Mouse (Mus musculus) frontal cortex, postnatal 25 days (tissue): ENCODE measurements at regions not wholly inside any gene's neighbourhood (a gene's known extent, or its start where the extent isn't known, plus 50 kb on each side); places are given as distances from the start of the nearest gene placed in this dataset.

ENCODE experiments used
- DNase-seq, 2 experiments: peaks; one replicate each; pipeline ENCODE4 v3.0.0; 2022; ENCODE audit warnings: low spot score in 2 of 2

DNA sequence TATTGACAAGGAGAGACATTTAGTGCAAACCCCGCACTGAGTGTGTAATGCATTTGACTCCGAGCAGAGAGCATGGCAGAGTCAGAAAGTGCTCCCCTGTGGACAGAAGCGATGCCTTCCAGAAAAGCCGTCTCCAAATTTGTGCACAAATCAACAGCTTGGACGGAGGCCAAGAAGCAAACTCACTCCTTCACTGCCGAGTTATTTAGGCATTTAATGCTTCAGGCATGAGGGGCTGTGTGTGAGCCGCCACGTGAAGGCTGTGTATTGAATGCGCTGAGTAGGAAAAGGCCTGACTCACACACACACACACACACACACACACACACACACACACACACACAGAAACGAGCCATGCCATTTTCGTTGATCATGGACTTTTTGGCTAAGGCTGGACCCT lies 453.7 kb downstream of the Cd83 start:
- peak in 1 of 2 experiments; percentile 38 for DNase-seq

DNA sequence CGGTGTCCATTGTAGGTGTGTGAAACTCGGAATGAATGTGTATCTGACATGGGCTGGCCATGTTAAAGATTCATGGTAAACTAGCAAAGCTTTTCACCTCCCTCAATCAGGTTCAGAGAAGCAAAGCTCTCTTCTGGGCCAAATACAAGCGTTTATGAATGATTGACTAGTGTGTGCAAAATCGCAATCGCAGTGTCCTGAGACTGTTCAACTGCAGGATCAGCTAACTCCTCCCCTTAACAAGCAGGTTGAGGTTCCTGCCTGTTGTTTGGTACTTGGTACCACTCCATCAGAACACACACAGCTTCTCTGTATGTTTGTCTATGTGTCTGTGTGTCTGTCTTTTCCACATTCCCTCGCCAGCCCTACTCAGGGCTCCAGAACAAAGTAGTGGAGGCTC lies 458.6 kb downstream of the Cd83 start:
- DNase-seq: no peak

DNA sequence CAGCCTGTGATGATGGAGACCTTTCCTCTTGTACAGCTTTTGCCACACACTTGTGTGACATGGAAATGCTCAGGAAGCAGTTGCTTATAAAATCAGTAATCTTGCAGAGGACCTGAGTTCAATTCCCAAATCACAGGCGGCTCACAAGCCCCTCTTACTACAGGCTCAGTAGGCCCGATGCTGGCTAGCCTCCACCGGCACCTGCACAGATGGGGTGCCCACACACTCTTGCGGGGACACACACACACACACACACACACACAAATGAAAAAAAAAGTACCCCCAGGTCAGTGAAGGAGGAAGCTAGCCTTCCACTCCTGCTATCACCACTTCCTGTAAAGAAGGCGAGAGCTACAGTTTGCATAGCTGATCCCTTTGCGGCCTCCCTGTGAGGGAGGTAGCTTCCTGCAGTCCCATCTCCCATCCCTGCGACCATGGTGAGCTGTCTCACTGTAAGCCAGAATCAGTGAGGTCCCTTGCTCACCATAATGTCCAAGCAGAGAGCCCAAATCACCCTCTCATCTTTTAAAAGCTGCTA lies 462.2 kb downstream of the Cd83 start:
- no peak for DNase-seq

DNA sequence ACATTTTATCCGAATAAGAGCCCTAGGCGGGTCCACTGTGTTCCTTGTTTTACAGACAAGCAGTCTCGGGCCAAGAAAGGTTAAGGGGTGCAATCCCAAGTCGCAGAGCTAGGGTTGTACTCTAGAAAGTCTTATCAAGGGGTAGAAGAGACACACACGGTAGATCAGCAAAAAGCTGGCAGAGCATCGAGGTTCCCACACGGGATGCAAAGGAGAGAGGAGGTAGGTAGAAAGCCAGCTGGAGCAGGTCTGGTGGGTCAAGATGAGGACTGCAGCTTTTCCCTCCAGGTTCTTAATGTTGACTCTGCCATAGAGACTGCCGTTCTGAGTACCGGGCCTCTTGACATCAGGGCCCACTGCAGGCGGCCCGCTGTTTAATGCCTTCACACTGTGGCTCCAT lies 463.3 kb downstream of the Cd83 start:
- DNase-seq: no peak

DNA sequence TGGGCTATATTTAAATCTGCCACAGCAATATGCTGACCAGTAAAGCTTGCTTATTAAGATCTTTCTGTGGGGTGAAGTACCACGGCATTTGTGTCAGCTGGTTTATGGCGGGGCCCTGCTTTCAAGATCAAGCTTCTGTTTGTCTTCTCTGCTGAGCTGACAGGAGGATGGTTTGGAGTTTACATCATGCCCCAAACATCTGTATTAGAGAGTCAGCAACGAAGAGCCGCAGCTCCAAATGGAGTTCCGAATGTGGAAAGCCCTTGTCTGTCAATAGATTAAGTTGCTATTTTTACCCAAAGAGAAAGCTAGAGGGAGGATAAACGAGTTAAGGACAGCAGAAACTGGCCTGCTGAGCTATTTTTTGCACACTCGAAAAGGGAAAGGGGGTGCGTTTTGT lies 463.8 kb downstream of the Cd83 start:
- DNase-seq: no peak

DNA sequence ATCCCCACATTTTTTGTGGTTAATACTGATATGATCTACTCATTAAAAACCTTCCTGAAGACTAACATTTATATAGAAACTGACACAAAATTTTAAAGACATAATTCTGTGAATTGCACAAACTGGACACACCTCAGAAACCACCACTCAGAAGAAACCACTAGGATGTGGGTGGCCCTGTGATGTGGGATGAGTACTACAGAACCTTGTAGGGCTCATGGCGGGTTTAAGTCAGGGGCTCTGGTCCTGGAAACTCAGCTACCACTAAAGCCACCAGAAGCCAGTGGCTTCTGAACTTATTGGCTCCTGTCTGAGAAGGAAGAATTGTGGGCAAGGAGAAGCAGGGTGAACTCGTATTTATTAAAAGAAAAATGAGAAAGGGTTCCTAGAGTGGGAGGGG lies 464.5 kb downstream of the Cd83 start:
- DNase-seq: no peak

DNA sequence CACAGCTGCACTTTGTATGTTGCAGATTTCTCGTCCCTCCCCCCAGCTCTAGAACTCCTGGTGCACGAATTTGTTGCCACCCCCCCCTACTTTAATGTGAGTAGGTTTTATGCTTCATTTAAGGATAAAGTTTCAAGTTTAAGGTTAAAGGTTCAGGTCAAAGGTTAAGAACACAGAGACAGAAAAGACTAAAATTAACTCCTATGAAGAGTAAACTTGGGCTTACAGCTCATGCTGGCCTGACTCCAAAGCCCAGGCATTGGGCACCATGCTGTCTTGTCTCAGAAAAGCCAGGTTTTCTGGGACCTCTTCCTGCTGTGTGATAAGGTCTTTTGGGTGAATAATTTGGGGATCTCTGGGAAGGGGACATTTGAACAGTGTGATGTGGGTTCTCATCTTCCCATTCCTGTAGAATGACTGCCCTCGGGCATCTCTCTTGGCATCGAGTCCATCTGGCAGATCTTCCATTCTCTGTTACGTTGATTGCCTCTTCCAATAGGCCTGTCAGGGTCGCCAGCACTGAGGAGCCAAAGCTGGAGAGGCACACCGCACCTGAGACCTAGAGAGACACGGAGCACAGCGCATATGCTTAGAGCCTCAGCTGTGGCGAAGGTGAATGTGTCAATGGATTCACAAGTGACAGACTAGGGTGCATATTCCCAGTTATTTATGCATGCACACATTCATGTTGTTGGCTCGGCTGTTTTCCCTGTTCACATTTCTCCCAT lies 466.1 kb downstream of the Cd83 start:
- no peak for DNase-seq

DNA sequence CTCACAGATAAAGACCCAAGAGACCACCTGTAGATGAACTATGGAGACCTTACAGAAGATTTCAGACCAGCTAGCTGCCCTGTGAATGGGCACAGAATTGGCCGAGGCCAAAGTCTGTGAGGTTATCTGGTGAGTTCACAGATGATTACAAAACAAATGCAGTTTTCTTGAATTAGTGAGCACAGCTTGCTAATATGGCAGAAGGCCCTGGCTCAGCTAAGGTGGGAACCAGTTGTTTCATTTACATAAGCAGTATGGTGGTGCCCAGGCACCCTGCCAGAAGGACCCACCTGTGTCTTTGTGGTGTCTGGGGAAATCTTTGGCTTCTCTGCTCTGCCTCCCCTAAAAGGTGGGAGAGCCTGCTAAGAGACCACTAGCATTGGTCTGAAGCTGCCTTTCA lies 466.9 kb downstream of the Cd83 start:
- no peak for DNase-seq

DNA sequence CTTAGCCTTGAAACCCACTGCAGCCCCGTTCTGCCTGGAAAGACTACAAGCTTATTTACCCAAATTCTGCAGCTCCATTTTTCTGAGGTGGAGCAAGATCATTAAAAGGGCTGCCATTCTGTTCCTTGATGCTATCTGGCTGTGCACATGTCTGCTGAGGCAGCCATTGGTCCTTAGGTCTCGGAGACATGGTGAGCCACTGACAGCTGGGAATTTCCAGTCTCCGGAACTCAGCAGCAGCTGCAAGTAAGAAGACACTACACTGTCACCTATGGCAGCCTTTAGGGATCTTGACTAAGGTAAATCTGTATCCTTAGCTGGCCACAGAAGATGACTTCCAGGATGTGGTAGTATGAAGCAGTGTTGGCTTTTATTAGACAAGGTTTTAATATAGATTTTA lies 467.9 kb downstream of the Cd83 start:
- no peak for DNase-seq

DNA sequence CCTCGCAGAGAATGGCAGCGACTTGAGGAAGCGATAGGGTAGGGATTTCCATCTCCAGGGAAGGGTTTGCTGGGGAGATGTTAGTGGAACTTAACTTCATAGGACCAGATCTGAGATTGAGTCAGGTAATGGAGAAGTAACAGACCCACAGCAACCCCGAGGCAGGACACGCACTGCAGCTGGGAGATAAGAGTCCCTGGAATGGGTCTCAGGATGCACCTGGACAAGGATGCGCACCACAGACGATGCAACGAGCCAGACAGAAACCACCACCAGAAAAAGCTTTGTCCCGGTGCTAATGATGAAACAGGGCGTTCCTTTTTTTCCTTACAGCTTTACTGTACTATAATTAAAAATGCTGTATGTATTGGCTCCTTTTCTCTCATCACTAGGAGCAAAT lies 470.9 kb upstream of the Jarid2 start:
- DNase-seq: no peak

DNA sequence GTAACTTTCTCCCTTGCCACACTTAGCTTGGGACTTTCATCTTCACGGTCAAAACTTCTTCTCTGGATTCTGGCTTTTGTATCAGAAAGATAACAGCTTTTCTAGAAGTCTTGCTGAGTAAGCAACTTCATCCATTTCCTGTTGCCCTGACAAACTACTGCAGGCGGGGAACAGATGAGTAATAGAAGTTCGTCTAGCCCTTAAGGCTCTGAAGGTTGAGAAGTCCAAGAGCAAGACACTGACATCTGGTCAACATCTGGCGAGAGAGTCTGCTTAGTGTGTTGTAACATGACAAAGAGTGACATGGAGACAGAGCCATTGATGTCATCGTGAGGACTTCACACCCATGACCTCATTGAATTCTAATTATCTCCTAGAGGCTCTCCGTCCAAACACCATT lies 469.2 kb upstream of the Jarid2 start:
- no peak for DNase-seq

DNA sequence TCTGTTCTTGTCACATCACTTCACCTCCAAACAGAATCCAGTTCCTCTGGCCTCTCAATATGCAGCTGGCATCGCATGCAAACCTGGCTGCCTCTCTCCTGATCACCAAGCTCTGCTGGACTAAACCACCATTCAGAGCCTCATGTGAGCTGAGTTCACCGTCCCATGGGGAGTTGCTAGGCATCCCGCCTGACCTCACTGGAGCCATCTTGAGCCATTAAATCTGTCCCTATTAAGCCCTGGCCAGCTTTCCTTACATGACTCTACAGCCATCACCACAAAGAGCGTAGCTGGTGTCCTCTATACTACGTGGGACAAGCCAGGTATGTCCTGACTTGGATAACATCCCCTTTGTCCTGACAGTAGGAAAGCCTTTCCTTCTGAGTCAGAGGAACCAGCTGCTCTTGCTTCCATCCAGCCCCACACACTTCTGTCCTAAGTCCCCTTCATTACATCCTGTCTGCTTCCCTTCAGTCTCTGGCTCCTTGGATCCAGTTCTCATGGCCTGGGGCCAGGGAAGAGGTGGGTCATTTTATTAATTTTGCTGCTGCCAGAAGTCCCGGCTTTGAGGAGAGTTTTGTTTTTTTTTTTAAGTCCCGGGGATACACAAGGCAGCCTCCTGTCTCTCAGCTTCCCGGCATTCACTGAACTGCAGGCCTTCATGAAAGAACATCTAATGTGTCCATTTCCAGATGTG lies 468.5 kb upstream of the Jarid2 start:
- DNase-seq: no peak

DNA sequence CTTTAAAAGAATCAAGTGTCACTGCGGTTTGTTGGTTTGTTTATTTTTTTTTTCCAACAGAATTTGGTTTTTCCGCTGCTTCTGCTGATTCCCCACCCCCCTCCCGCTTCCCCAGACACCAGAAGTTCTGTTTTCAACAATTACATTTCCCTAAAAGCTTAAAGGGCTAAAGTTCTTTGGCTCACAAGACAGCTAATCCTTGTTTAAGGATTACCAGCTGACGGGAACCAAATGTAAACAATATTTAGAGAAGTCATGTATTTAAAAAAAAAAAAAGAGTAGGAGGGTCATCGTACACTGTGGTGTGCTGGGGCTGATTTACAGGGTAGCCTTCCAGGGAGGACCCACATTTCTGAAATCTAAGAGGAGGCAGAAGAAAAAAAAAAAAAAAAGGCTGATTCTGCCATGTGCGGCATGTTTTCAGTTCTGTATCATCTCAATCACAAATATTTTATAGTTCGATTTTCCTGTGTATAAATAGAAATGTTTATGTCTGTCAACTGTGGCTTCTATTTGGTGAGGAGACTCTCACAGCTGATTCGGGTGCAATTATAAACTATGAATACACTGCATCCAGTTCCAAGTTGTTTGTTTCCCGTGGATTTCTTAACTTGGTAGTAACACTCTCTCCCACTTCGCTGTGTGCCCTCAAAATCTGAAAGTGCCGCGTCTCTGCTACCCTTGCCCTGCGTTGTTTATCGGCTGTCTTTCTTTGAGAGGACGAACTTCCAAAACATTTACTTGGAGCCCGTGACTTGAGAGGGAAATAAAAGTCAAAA lies 456.3 kb upstream of the Jarid2 start:
- no peak for DNase-seq

DNA sequence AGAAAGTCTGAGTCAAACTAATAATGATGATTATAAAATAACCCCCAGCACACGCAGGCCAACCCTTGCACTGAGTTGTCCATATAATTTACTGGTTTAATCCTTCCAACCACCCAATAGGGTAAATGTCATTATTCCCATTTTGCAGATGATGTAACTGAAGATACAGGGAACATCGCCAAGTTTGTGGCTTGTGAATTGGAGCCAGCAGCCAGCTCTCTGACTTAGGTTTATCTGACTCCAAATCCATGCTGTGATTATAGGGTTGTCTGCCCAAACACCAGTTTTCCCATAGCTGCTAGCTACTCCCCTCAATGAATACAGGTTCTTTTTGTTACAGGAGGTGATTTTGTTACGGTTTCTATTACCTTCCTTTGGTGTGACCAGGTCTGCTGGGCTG lies 451.3 kb upstream of the Jarid2 start:
- no peak for DNase-seq

DNA sequence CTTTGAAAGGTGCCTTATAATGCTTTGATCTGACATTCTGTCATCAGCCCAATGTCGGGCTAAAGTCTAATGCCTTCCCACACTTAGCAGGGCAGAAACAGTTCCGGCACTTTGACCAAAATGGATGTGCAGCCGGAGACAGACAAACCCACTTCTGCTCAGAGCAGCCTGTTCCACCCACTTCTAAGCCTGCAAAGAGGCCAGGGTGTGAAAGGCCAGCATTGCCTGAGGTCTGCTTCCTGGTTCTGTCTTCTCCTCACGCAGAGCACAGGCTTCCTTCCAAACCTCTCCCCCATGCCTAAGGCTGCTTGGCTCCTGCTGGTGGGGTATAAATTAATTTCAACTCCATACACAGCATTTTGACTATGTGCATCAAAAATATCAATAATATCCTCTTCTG lies 450.2 kb upstream of the Jarid2 start:
- DNase-seq: no peak

DNA sequence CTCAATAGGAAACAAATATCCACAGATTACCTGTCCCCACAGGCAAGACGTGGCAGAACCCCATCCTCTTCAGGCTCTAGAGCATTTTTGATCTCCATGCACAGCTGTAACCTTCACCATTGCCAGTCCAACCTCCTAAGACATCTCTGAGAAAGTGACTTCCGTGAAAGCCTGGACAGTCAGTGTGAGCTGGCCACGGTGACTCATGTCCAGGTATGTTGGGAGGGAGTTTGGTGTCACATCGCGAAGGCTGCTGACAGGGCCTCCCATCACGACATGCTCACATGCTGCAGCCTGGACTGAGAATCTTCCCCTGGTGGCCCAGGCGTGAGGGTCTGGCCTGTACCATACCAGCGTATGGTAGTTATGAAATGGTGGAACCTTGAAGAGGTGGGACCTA lies 449.0 kb upstream of the Jarid2 start:
- DNase-seq: no peak

DNA sequence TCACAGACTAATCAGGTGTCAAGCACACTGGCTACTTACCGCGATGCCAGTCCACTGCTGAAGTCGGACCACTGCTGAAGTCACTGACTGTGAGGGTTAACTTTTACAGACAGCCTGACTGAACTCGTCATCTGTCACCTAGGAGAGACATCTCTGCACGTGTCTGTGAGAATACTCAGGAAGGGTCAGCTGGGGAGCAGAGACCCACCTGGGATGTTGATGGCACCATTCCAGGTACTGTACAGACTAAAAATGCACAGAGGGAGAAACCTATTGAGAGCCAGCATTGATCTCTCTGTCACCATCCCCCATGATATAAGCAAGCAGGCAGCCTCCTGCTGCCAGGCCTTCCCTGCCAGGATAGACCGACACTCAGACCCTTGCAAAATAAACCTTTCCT lies 447.5 kb upstream of the Jarid2 start:
- DNase-seq: no peak

DNA sequence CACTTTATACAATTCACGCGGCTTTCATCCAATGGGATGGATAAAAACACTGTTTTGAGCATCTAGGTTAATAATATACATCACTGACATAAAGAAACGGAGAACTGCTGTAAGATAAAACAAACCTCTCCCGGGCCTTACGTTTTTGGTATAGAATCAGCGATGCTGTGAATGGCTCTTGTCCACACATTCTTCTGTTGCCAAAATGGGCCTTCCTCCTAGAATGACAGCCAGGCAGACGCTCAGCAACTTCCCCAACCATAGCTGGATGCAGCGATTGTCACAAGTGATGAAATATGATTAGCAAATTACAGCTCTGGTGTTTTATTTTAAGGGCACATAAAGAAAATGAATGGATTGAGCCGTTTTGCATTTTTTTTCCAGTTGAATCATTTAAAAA lies 447.0 kb upstream of the Jarid2 start:
- no peak for DNase-seq

DNA sequence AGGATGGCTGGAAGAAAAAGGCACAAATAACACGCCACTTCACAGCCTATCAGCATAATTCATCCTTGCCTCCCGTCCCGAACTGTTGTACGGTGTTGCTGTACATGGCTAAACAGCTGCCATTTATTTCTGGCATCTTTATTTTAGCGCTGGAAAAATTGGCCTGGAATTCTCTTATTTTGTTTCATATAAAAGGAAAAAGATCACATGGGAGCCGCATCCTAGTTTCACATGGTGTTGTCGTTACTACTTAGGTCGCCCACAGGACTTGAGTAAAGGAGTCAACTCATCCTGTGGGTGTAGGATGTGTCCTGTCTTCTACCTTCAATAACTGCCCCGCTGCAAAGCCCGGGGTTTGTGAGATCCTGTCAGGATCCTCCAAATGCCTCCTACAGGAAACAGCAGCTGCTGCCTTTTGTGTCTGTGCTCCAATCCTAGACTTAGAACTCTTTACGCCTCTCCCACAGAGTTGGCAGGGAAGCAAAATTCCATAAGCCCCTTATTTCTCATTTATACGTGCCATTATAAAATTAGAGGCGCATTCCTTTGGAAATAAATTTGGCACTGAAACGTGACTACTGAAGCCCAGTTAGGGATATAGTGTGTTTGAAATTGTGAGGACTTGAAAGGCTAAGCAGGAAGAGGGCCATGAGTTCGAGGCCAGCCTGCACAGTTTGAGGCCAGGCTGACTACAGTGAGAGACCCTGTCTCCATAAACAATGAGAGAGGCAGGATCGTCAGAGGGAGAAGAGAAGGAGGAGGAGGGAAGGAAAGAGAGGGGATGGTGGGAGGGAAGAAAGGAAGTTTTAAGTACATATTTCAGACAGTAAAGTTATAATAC lies 446.3 kb upstream of the Jarid2 start:
- peak in 1 of 2 experiments; percentile 43 for DNase-seq

DNA sequence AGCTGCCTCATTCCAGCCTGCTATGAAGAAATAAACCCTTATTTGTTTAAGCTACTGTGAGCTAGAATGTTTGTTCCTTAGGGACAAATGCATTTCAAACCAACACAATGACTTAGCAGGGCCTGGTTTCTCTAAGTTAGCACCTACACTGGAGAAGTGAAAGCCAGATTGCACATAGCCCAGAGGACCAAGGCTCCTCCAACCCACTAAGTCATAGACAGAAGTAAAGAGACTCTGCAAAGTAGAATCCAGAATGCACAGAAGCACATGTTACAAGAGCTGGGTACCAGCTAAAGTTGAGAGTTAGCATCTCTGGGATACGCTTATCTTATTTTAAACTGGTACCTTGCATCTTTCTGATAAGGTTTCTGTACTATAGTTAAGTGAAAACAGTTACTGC lies 443.4 kb upstream of the Jarid2 start:
- no peak for DNase-seq

DNA sequence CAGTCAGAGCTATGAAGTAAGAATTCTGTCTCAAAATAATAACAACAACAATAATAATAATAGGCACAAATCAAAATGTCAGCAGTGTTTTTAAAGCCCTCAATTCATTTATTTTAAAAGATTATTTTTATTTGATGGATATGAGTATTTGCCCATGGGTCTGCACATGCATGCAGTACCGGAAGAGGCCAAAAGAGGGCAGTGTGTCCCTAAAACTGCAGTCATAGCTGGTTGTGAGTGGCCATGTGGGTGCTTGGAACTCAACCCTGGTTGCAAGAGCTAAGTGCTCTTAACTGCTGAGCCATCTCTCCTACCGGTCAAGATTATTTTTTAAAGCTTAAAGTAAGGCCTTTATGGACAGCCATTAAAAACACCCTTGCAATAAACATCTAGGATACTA lies 439.1 kb upstream of the Jarid2 start:
- DNase-seq: no peak
